Mouse (Mus musculus): ENCODE results near the gene Clcc1.

DNA sequence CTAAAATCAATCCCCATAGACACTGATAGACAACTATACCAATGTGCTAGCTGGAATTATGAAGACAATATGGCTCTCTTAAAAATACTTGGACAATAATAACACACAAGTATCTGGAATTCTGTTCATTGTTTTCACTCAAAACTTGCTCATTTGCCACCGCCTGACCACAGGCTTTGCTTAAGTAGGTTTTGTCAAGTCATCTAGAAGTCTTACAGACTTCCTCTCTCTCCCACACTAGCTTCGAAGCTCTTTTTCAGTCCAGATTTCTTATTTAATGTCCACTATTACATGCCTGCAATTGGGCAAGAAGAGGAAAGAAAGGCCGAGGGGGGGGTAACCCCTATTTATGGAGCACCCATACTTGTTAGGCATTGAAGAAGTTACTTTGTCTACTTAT lies 74.1 kb downstream of the Clcc1 start:
- TF ChIP-seq CTCF (IDR thresholded peaks at IDR 0.05; ENCODE audit: control insufficient read depth, insufficient read depth, insufficient replicate concordance, low read depth, low read length) = no peak
- TF ChIP-seq POLR2A (IDR thresholded peaks at IDR 0.05; ENCODE audit: control insufficient read depth, low read depth, low read length) = no peak

Data from testis, adult 2 months (tissue).